Mouse (Mus musculus): ENCODE data around the gene Klk8. TPM values are rescaled to one million over a fixed set of nuclear protein-coding genes. Genes with fewer than 3 reads are reported as not detected.

Klk8 gene
- polyA plus RNA-seq, 1 experiment = 12.7 TPM

DNA sequence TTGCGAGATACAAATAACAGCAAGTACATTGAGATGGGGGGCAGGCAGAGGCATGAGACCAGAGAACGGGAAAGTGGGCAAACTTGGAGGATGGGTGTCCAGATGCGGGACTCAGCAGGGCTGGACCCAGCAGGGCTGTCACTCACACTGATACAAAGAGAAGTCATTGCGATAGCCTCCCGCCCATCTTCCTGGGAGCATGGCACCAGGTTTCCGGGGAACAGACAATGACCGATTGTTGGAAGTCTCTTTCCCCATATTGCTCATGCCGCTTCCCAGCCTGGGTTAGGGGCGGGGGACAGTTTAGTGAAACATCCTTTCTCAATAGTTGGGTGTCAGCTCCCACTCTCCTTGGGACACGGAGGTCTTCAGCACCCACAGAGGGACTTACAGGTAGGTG, 26.8 kb downstream of the Klk8 start, which contains the start of gene Klk6:
Gene Klk6 (plus strand): TSS at position 301 of the 400 bp plus-strand sequence.
- Histone ChIP-seq H3K27me3 (ENCODE audit: control insufficient read depth, insufficient read depth, low read length, poor library complexity, severe bottlenecking) (no peaks in the 10 kb centered on the region), H3K36me3 (ENCODE audit: control insufficient read depth, insufficient read depth, low read length, poor library complexity, severe bottlenecking) (no peaks in the 10 kb centered on the region), H3K9ac (ENCODE audit: low read depth, poor library complexity, severe bottlenecking) (no peak within 1 kb of the TSS), H3K27ac (ENCODE audit: insufficient read depth, low read length) (no peak within 1 kb of the TSS), H3K9me3 (replicated peaks; ENCODE audit: control insufficient read depth, insufficient read depth, low read length, poor library complexity, severe bottlenecking) (no peaks in the 10 kb centered on the region), H3K4me3 (ENCODE audit: low read depth, low read length) (no peak within 1 kb of the TSS), H3K4me1 (ENCODE audit: control insufficient read depth, insufficient read depth, low read length) (no peaks in the 10 kb centered on the region)
- no peak for TF ChIP-seq EP300 (IDR thresholded peaks at IDR 0.05; ENCODE audit: insufficient read depth, low read depth, low read length)
- TF ChIP-seq CTCF (IDR thresholded peaks at IDR 0.05; ENCODE audit: low read depth, low read length) = no peak
- TF ChIP-seq POLR2A (IDR thresholded peaks at IDR 0.05; ENCODE audit: insufficient read depth, low read length) = no peak

DNA sequence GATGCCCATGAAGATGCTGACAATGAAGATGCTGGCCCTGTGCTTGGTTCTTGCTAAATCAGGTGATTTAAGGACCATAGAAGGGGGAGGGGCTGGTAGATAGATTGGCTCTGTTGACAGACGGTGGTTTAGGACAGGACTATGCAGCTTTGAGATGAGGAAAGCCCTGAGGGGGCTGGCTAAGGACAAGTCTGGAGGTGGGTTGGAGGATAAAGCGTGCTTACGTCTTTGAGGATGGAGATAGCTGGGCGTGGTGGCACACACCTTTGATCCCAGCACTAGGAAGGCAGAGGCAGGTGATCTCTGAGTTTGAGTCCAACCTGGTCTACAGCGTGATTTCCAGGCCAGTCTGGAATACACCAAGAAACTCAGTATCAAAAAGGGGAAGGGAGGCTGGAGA, 28.7 kb downstream of the Klk8 start:
- TF ChIP-seq POLR2A (IDR thresholded peaks at IDR 0.05; ENCODE audit: insufficient read depth, low read length) (no peak), CTCF (IDR thresholded peaks at IDR 0.05; ENCODE audit: low read depth, low read length) (no peak), EP300 (IDR thresholded peaks at IDR 0.05; ENCODE audit: insufficient read depth, low read depth, low read length) (no peak)
- H3K9me3 ChIP-seq (replicated peaks; ENCODE audit: control insufficient read depth, insufficient read depth, low read length, poor library complexity, severe bottlenecking) = no peaks in the 10 kb centered on the region
- H3K36me3 ChIP-seq (ENCODE audit: control insufficient read depth, insufficient read depth, low read length, poor library complexity, severe bottlenecking) = no peaks in the 10 kb centered on the region
- H3K9ac ChIP-seq (ENCODE audit: low read depth, poor library complexity, severe bottlenecking) = no peak overlapping the region
- H3K4me1 ChIP-seq (ENCODE audit: control insufficient read depth, insufficient read depth, low read length) = no peaks in the 10 kb centered on the region
- no peak overlapping the region for H3K27ac ChIP-seq (ENCODE audit: insufficient read depth, low read length)
- no peak overlapping the region for H3K4me3 ChIP-seq (ENCODE audit: low read depth, low read length)
- H3K27me3 ChIP-seq (ENCODE audit: control insufficient read depth, insufficient read depth, low read length, poor library complexity, severe bottlenecking) = no peaks in the 10 kb centered on the region

DNA sequence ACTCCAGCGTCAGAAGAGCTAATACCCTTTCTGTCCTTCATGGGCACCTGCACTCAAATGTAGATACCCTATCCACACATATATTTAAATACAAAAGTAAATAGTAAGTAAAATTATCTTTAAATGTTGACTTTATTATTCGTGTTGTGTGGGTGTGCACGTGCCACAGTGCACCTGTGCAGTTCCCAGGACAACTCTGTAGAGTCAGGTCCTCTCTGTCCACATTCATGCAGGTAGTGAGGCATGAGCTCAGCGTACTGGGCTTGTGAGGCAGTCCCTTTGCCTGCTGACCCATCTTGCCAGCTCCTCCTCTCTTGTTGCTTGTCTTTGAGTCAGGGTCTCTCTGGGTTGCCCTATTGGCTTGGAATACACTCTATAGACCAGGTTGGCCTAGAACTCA, 30.3 kb downstream of the Klk8 start:
- Histone ChIP-seq H3K36me3 (ENCODE audit: control insufficient read depth, insufficient read depth, low read length, poor library complexity, severe bottlenecking) (no peaks in the 10 kb centered on the region), H3K4me3 (ENCODE audit: low read depth, low read length) (no peak overlapping the region), H3K27ac (ENCODE audit: insufficient read depth, low read length) (no peak overlapping the region), H3K4me1 (ENCODE audit: control insufficient read depth, insufficient read depth, low read length) (no peaks in the 10 kb centered on the region), H3K9ac (ENCODE audit: low read depth, poor library complexity, severe bottlenecking) (no peak overlapping the region), H3K9me3 (replicated peaks; ENCODE audit: control insufficient read depth, insufficient read depth, low read length, poor library complexity, severe bottlenecking) (no peaks in the 10 kb centered on the region), H3K27me3 (ENCODE audit: control insufficient read depth, insufficient read depth, low read length, poor library complexity, severe bottlenecking) (no peaks in the 10 kb centered on the region)
- TF ChIP-seq POLR2A (IDR thresholded peaks at IDR 0.05; ENCODE audit: insufficient read depth, low read length) (no peak), EP300 (IDR thresholded peaks at IDR 0.05; ENCODE audit: insufficient read depth, low read depth, low read length) (no peak)

DNA sequence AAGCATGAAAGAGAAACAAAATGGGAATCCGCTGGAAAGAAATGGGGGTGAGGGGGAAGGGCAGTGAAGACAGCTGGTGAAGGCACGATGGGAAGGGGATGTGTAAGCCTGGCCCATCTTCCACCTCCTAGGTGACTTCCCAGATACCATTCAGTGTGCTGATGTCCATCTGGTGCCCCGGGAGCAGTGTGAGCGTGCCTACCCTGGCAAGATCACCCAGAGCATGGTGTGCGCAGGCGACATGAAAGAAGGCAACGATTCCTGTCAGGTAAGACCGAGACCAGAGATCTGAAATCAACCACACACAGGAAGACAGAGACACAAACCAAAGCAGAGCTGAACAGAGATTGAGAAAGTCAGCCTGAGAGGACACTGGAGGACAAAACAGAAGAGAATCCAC, 31.6 kb downstream of the Klk8 start:
- TF ChIP-seq EP300 (IDR thresholded peaks at IDR 0.05; ENCODE audit: insufficient read depth, low read depth, low read length) (no peak), POLR2A (IDR thresholded peaks at IDR 0.05; ENCODE audit: insufficient read depth, low read length) (no peak), CTCF (IDR thresholded peaks at IDR 0.05; ENCODE audit: low read depth, low read length) (no peak)
- no peak overlapping the region for H3K4me3 ChIP-seq (ENCODE audit: low read depth, low read length)
- H3K4me1 ChIP-seq (ENCODE audit: control insufficient read depth, insufficient read depth, low read length) = no peaks in the 10 kb centered on the region
- no peak overlapping the region for H3K9ac ChIP-seq (ENCODE audit: low read depth, poor library complexity, severe bottlenecking)
- H3K27me3 ChIP-seq (ENCODE audit: control insufficient read depth, insufficient read depth, low read length, poor library complexity, severe bottlenecking) = no peaks in the 10 kb centered on the region
- no peak overlapping the region for H3K27ac ChIP-seq (ENCODE audit: insufficient read depth, low read length)
- no peaks in the 10 kb centered on the region for H3K36me3 ChIP-seq (ENCODE audit: control insufficient read depth, insufficient read depth, low read length, poor library complexity, severe bottlenecking)
- H3K9me3 ChIP-seq (replicated peaks; ENCODE audit: control insufficient read depth, insufficient read depth, low read length, poor library complexity, severe bottlenecking) = no peaks in the 10 kb centered on the region

DNA sequence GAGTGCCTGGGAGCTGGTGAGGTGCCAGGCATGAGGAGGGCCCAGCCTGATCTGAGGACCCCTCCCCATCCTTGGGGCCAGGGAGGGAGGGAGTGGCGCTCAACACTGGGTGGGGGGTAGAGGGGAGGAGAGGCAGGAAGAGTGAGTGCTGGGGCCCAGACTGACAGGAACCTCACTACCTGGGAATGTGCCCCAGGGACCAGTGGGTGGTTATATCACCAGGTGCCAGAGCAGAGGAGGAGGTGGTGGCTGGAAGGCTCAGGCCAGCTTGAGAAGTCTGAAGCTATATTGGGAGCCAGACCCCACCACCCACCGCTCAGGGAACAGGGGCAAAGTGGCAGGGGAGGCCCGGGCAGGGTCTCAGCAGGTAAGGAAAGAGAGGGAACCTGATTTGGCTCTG, 44.3 kb downstream of the Klk8 start, which contains the start of gene Klk5:
Gene Klk5 (plus strand): TSS at position 271 of the 400 bp plus-strand sequence.
- Histone ChIP-seq H3K9me3 (replicated peaks; ENCODE audit: control insufficient read depth, insufficient read depth, low read length, poor library complexity, severe bottlenecking) (no peaks in the 10 kb centered on the region), H3K9ac (ENCODE audit: low read depth, poor library complexity, severe bottlenecking) (no peak within 1 kb of the TSS), H3K27me3 (ENCODE audit: control insufficient read depth, insufficient read depth, low read length, poor library complexity, severe bottlenecking) (no peaks in the 10 kb centered on the region), H3K27ac (ENCODE audit: insufficient read depth, low read length) (no peak within 1 kb of the TSS), H3K36me3 (ENCODE audit: control insufficient read depth, insufficient read depth, low read length, poor library complexity, severe bottlenecking) (no peaks in the 10 kb centered on the region), H3K4me1 (ENCODE audit: control insufficient read depth, insufficient read depth, low read length) (no peaks in the 10 kb centered on the region), H3K4me3 (ENCODE audit: low read depth, low read length) (no peak within 1 kb of the TSS; the same call in 1 of the 2 replicates)
- TF ChIP-seq CTCF (IDR thresholded peaks at IDR 0.05; ENCODE audit: low read depth, low read length) = no peak
- TF ChIP-seq EP300 (IDR thresholded peaks at IDR 0.05; ENCODE audit: insufficient read depth, low read depth, low read length) = no peak
- no peak for TF ChIP-seq POLR2A (IDR thresholded peaks at IDR 0.05; ENCODE audit: insufficient read depth, low read length)

DNA sequence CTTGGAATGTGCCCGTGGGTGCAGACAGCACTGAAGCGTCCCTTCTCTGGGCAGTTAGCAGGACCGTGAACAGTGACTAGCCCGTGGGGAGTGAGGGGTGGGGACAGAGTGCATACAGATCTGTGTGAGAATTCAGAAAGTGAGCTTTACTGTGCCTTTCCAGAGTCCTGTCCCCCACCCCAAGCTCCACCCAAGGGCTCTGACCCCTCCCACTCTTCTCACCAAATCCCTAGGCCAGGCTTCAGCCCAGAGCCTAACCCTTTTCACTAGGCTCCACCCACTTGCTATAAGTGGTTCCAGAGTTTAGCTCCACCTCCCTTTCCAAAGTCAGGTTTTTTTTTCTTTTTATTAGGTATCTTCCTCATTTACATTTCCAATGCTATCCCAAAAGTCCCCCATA, 46.4 kb downstream of the Klk8 start:
- no peaks in the 10 kb centered on the region for H3K27me3 ChIP-seq (ENCODE audit: control insufficient read depth, insufficient read depth, low read length, poor library complexity, severe bottlenecking)
- no peaks in the 10 kb centered on the region for H3K9me3 ChIP-seq (replicated peaks; ENCODE audit: control insufficient read depth, insufficient read depth, low read length, poor library complexity, severe bottlenecking)
- no peak overlapping the region for H3K27ac ChIP-seq (ENCODE audit: insufficient read depth, low read length)
- no peaks in the 10 kb centered on the region for H3K36me3 ChIP-seq (ENCODE audit: control insufficient read depth, insufficient read depth, low read length, poor library complexity, severe bottlenecking)
- H3K4me3 ChIP-seq (ENCODE audit: low read depth, low read length) = no peak overlapping the region
- no peaks in the 10 kb centered on the region for H3K4me1 ChIP-seq (ENCODE audit: control insufficient read depth, insufficient read depth, low read length)
- no peak overlapping the region for H3K9ac ChIP-seq (ENCODE audit: low read depth, poor library complexity, severe bottlenecking)
- TF ChIP-seq CTCF (IDR thresholded peaks at IDR 0.05; ENCODE audit: low read depth, low read length) (no peak), POLR2A (IDR thresholded peaks at IDR 0.05; ENCODE audit: insufficient read depth, low read length) (no peak), EP300 (IDR thresholded peaks at IDR 0.05; ENCODE audit: insufficient read depth, low read depth, low read length) (no peak)
